Mouse (Mus musculus) kidney, postnatal 10 days (tissue): ENCODE measurements around the gene Nkx3-2.

Experiments used
- DNase-seq: peaks from one replicate; pipeline ENCODE4 v3.0.0; 2021; ENCODE audit warnings: mixed read lengths

Nkx3-2 gene

GRCm38 (mm10) chr5:41762141-41762946, 2.0 kb downstream of the Nkx3-2 start:
- no peak for DNase-seq

GRCm38 (mm10) chr5:41761509-41762140, 2.7 kb downstream of the Nkx3-2 start:
- DNase-seq: peak; percentile 23

GRCm38 (mm10) chr5:41760831-41761508, 3.3 kb downstream of the Nkx3-2 start:
- DNase-seq: no peak

GRCm38 (mm10) chr5:41760071-41760470, 4.2 kb downstream of the Nkx3-2 start:
- no peak for DNase-seq

DNA sequence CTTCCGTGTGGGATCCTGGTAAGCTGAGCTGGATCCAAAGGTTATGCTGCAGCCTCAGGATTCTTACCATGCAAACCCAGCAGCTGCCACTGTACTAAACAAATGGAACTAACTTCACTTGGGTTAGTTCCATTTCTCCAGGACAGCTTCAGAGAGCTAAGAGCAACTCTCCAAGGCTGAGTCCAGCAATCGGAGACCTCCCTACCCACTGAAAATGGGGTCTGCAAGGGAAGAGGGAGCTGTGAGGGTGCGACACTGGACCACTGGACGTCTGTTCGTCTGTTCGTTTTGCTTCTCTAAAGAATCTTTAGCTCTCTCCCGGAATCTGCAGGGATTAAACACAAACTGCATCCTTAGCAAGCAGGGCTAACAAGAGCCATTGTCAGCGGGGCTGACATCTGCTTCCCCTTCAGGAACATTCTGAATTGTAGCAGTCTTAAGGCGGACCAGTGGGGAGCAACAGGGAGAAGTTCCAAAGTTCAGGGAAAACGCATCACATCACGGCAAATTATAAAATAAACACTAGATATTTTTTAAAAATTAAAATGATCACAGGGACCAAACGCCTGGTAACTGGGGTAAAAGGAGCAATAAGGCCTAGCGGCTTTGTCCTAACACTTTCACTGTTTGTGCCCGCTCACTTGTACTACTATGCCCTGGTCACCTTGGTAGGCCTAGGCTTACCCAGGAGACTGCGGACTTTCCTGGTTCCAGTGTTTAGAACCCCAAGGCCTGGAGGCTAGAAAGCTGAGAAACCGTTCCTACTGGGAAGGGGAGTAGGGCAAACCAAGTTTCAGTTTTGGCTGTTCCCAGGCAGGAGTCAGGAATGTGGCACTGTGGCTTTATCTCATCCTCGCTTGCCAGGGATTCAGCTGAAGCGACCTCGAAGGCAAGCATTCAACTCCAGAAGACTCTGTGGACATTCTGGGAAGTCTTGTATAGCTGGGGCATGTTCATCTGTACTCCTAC, 5.3 kb downstream of the Nkx3-2 start:
- no peak for DNase-seq

- no peak for DNase-seq
Measured at GRCm38 (mm10) chr5:41757338-41757737, 7.0 kb downstream of the Nkx3-2 start.

GRCm38 (mm10) chr5:41756396-41756795, 7.9 kb downstream of the Nkx3-2 start:
- no peak for DNase-seq

DNA sequence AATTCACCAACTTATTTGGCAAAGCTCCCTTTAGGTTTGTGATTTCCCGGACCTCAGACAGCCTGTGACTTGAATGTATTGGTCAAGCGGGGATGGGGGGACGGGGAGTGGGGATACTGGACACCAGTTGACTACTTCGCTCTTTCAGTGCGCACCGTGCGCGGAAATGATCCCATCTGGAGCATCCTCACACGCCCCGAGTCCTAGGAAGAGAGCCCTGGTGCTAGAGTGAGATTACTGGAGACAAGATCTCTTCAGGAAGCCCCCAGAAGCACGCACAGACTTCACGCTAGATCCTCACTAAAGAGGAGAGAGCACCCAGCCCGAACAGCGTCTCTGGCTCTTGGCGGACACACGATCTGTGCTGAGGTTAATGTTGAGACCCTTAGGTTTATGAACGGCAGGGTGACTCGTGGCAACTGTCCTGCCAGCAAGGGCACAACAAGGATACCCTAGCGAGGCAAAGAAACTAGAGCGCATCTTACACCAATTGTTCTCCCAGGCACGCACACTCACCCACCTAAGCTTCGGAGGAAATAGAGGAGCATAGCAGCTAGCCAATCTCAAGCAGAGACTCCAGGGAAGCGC, 8.8 kb downstream of the Nkx3-2 start:
- DNase-seq: no peak

GRCm38 (mm10) chr5:41754836-41755235, 9.5 kb downstream of the Nkx3-2 start:
- no peak for DNase-seq

DNA sequence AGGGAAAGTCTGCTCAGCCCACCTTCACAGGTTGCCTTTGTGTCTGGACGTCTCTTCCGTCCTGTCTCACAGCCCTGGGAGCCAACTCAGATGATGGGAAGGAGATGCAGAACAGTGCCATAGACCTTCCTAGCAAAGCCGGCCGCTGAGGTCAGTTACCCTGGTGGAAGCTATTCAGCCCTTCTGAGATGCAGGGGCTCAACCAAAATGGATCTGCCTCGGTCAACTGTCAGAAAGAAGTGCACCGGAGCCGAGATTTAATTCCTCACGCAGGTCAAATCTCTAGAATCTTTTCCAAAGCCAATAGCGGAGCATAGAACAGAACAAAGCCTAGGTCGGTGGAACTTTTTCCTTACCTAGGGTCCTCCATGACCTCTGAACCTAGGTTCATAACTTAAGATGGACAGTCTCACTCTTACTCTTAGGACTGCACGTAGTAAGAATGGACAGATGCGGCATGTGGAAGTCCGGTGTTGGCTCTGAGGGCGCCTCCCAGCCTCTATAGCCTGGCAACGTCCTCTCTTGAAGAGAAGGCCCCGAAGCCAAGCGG, 10.0 kb downstream of the Nkx3-2 start:
- DNase-seq: no peak

- no peak for DNase-seq
Measured at GRCm38 (mm10) chr5:41752721-41753120, 11.6 kb downstream of the Nkx3-2 start.

DNA sequence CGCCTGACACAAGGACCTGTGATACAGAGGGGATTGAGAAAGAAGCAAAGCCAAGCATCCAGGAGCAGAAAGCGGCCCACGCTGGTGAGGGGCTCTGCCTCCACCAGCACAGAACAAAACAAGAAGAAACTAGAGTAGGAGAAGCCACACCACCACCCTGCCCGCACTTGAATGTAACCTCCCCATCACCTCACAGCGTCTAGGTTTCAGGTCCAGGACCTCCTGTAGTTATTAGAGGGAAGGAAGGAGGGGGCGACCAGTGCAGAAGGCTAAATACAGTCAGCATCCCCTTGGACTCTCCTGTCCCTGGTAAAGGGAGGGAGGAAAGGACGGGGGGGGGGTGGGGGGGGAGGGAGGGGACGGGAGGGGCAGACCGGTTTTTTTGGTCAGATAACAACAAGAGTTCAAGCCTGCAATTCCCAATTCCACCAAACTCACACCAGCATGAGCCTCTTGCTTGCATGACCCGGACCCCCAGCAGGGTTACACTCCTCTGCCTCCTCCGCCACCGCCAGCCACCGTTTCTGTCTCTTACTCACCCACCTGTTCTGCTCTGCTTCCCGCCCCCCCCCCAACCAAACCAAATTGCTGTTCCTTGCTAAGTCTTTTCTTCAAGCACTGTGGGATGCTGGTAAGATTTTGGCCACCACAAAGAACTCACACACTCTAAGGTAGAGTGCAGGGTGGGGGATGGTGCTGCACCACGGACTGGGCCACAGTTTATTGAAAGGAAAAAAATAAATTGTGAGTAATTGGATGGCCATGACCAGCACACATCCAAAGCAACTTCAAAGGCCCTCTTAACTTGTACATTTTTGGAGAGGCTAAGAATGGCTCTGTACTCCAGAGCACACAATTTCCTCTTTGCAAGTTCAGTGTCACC, 19.2 kb downstream of the Nkx3-2 start:
- DNase-seq: no peak

DNA sequence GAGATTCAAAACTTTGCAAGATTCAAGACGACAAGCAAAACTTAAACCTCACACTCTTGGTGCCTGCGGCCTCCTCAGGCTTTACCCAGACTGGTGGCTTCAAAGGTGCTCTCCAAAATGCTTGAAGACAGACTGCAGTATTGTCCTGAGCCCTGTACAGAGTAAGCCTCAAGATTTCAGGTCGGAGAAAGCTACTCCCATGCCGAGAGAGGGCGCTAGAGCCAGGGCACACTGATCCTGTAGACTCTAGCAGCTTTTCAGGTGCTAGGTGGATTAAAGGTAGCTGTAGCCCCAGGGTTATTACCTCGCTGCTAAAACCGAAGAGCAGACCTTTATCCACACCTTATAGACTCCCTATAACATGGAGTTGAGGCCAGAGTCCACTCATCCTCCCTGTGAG, 20.1 kb downstream of the Nkx3-2 start:
- no peak for DNase-seq

- DNase-seq: no peak
Measured at GRCm38 (mm10) chr5:41738817-41739216, 25.5 kb downstream of the Nkx3-2 start.

GRCm38 (mm10) chr5:41737039-41737438, 27.3 kb downstream of the Nkx3-2 start:
- no peak for DNase-seq

DNA sequence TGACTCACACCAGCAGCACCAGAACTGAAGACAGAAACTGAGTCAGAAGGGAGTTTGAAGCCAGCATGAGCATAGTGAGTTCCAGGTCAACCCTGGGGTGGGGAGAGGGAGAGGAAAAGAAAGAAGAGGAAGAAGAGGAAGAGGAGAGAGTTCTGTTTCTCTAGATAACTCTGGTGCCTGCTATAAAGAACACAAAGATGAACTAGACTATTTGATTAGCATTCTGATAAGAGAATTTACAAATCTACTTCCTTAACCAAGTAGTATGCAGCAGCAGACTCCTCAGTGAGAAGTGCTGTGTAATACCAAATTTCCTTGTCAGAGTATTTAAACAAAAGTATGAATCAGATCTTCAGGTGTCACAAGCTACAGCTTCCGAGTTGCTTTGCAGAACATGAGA, 37.3 kb downstream of the Nkx3-2 start:
- DNase-seq: no peak

- DNase-seq: no peak
Measured at GRCm38 (mm10) chr5:41725573-41725972, 38.7 kb downstream of the Nkx3-2 start.
